Mouse (Mus musculus) hindbrain, embryonic 12.5 days (tissue): Measurements from ENCODE around the gene Riox1. TPM values are rescaled to one million over a fixed set of nuclear protein-coding genes. Genes with fewer than 3 reads are reported as not detected.
"Not testable (repeated sequence)": the region's sequence is repeated elsewhere in the genome, so short reads cannot be mapped to it uniquely, and the experiment has no call there.

Source experiments
- ATAC-seq: fragments of 200-750 bp; cut with Nextera tagmentation; 2 replicates; pipeline ENCODE4 v1.8.0; 2017; ENCODE audit warnings: moderate TSS enrichment; ENCODE audit not compliant: low FRiP score
- H3K27ac ChIP-seq: fragments of 300-500 bp; sonication (generic); 2 replicates; pipeline ENCODE4 v1.5.1; 2016; ENCODE audit warnings: mild to moderate bottlenecking
- H3K27me3 ChIP-seq: fragments of 300-500 bp; sonication (generic); 2 replicates; pipeline ENCODE4 v1.6.1; 2016; ENCODE audit warnings: mild to moderate bottlenecking
- H3K36me3 ChIP-seq: fragments of 300-500 bp; sonication (generic); 2 replicates; pipeline ENCODE4 v1.6.1; 2016; ENCODE audit warnings: mild to moderate bottlenecking
- H3K4me1 ChIP-seq: fragments of 300-500 bp; sonication (generic); 2 replicates; pipeline ENCODE4 v1.6.1; 2016
- H3K4me2 ChIP-seq: fragments of 300-500 bp; sonication (generic); replicated peaks from 2 replicates; pipeline ENCODE4 v1.6.1; 2016; ENCODE audit warnings: mild to moderate bottlenecking
- H3K4me3 ChIP-seq: fragments of 300-500 bp; sonication (generic); 2 replicates; pipeline ENCODE4 v1.5.1; 2016; ENCODE audit warnings: mild to moderate bottlenecking
- H3K9ac ChIP-seq: fragments of 300-500 bp; sonication (generic); 2 replicates; pipeline ENCODE4 v1.6.1; 2016; ENCODE audit warnings: mild to moderate bottlenecking, moderate library complexity
- H3K9me3 ChIP-seq: fragments of 300-500 bp; sonication (generic); replicated peaks from 2 replicates; pipeline ENCODE4 v1.6.1; 2016; ENCODE audit warnings: mild to moderate bottlenecking
- WGBS: fragments of 180-500 bp; shearing (Covaris S2); methylation state at CpG from one replicate; pipeline ENCODE4 v1.1.7; 2016; 5-methylcytosine and 5-hydroxymethylcytosine counted together
- polyA plus RNA-seq: library from polyadenylated mRNA; unstranded; fragments of >200 nt; fragmentation: Nextera tagmentation; extraction: Ambion mirVana; gene quantifications from 2 replicates; pipeline ENCODE4 v1.2.1, GENCODE M21; 2016

Gene Riox1
- polyA plus RNA-seq, 1 experiment from 2014 or later = 18.7 TPM

DNA sequence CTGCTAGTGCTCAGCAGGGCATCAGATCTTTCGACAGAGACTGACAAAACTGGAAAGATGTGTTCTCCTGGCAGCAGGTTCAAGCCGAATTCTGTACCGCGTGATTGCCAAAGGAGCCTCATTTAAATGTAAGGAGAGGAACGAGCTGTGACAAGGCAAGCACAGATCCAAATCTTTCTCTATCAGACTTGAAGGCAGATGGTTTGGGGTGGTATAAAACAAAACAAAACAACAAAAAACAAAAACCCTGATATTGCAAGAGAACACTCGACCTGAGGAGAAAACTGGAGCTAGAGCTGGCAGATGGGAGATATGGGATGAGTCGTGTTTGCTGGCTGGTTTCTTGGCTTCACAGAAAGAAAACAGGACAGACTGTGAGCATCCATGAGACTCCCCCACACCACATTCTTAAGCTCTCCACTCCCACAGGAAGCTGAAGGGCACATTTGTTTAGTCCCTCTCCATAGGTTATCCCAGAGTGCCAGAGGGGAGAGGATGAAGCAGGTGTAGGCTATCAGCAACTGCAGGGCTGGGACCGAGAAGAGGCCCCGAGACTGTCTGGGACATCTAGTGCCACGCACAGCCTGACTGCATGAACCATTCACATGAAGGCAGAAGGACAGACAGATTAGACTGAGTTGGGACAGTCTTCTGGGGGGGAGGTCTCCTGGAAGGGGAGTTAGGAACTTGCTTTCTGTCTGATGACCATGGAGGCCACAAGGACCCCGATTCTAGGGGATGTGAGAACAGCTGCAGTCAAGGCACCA lies 48.1 kb downstream of the Riox1 start:
- Histone ChIP-seq H3K27ac (no peak overlapping the region), H3K4me2 (no peak overlapping the region), H3K4me3 (no peak overlapping the region), H3K9ac (no peak overlapping the region), H3K4me1 (no peaks in the 10 kb centered on the region), H3K36me3 (0 out of 2 replicates have a peak, but pooled peaks cover under 1% of the 10 kb centered on the region), H3K9me3 (no peaks in the 10 kb centered on the region), H3K27me3 (no peaks in the 10 kb centered on the region)
- 65% methylated on average over 11 of the region's 11 CpGs for WGBS
- ATAC-seq = no peak

DNA sequence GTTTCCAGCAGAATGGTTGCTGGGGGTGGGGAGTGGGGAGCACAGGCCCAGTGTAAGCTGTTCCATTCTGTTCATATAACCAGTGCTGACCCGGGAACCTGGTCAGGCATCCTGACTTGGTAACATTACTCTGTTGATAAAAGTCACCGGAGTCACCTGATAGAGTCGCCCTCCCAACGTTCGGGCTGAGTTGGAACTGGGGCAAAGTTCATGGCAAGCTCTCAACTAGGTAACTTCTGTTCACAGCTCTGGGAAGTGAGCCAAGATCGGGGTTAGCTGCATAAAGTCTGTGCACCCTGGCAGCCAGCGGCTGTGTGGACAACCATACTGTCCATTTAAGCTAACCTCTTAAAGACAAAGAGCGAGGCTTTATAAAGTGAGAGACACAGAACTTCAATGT lies 48.8 kb downstream of the Riox1 start:
- H3K9ac ChIP-seq, ATAC-seq, H3K4me3 ChIP-seq, H3K36me3 ChIP-seq, H3K27me3 ChIP-seq, H3K4me2 ChIP-seq, H3K4me1 ChIP-seq, H3K27ac ChIP-seq, H3K9me3 ChIP-seq: not testable (repeated sequence)
- WGBS = 82% methylated on average over 8 of the region's 8 CpGs

- no peak overlapping the region for H3K27ac ChIP-seq
- H3K4me3 ChIP-seq = no peak overlapping the region
- H3K9ac ChIP-seq = no peak overlapping the region
- ATAC-seq = no peak
- no peaks in the 10 kb centered on the region for H3K36me3 ChIP-seq
- no peaks in the 10 kb centered on the region for H3K9me3 ChIP-seq
- WGBS = 81% methylated on average over 3 of the region's 3 CpGs
- no peaks in the 10 kb centered on the region for H3K4me1 ChIP-seq
- no peak overlapping the region for H3K4me2 ChIP-seq
- H3K27me3 ChIP-seq = no peaks in the 10 kb centered on the region
Observed at GRCm38 (mm10) chr12:84000418-84000817, 50.0 kb downstream of the Riox1 start.

Other genes with a start within 250 kb of the Riox1 start
- gene Papln, start 187.0 kb upstream of the Riox1 start, polyA plus RNA-seq = 0.10 and 0.26 TPM in 2 replicates
- gene Numb, start 28.7 kb upstream of the Riox1 start, polyA plus RNA-seq = 30.8 and 31.5 TPM in 2 replicates
- gene Heatr4, start 34.2 kb downstream of the Riox1 start, polyA plus RNA-seq = not detected in 2 replicates
- gene Acot2, start 37.3 kb downstream of the Riox1 start, polyA plus RNA-seq = 16.1 and 18.0 TPM in 2 replicates
- gene Acot1, start 58.9 kb downstream of the Riox1 start, polyA plus RNA-seq = 60.6 and 70.2 TPM in 2 replicates
- gene Acot4, start 87.8 kb downstream of the Riox1 start, polyA plus RNA-seq = 0.25 and 0.59 TPM in 2 replicates
- not detected in 2 replicates for gene Gm49366, start 88.3 kb downstream of the Riox1 start, polyA plus RNA-seq
- gene Acot3, start 101.5 kb downstream of the Riox1 start, polyA plus RNA-seq = 0.34 and 0.61 TPM in 2 replicates
- gene Acot5, start 118.7 kb downstream of the Riox1 start, polyA plus RNA-seq = not detected in 2 replicates
- 1.0 and 1.3 TPM in 2 replicates for gene Acot6, start 150.0 kb downstream of the Riox1 start, polyA plus RNA-seq
- gene Dnal1, start 163.8 kb downstream of the Riox1 start, polyA plus RNA-seq = 8.7 and 11.2 TPM in 2 replicates
- gene Pnma1, start 197.9 kb downstream of the Riox1 start, polyA plus RNA-seq = 3.8 and 4.2 TPM in 2 replicates